Mouse (Mus musculus) central nervous system, embryonic 14 days (tissue): ENCODE results near the gene Clcn3. TPM values are rescaled to one million over a fixed set of nuclear protein-coding genes. Genes with fewer than 3 reads are reported as not detected.

Source experiments
- polyA plus RNA-seq: library from polyadenylated mRNA; depleted of rRNA; stranded (reverse); fragments of >200 nt; gene quantifications from 2 replicates; pipeline ENCODE4 v1.2.3, GENCODE M21; 2012; rRNA removed

Clcn3 gene
- polyA plus RNA-seq: 33.0 and 37.8 TPM in 2 replicates

GRCm38 (mm10) chr8:60982701-60983687 is at the start of gene Clcn3:
TSS of gene Clcn3 (minus strand) at chr8:60983300.

GRCm38 (mm10) chr8:60992910-60993638 is 10.0 kb upstream of the Clcn3 start, which contains the start of gene Nek1:
TSS of gene Nek1 (plus strand) at chr8:60993195.

GRCm38 (mm10) chr8:60889843-60890519 is 93.1 kb downstream of the Clcn3 start, which contains the start of gene Hpf1:
TSS of gene Hpf1 (plus strand) at chr8:60890418.

Other genes with a start within 250 kb of the Clcn3 start
- 61.3 and 63.3 TPM in 2 replicates for gene Hpf1, start 92.9 kb downstream of the Clcn3 start, polyA plus RNA-seq
- gene Nek1, start 9.9 kb upstream of the Clcn3 start, polyA plus RNA-seq: 15.4 and 16.3 TPM in 2 replicates
- gene Sh3rf1, start 240.6 kb upstream of the Clcn3 start, polyA plus RNA-seq: 20.9 and 23.2 TPM in 2 replicates